Mouse (Mus musculus): ENCODE data around the gene Epb41. TPM values are rescaled to one million over a fixed set of nuclear protein-coding genes. Genes with fewer than 3 reads are reported as not detected.

Epb41 gene
- polyA plus RNA-seq, 1 experiment, result 94.1 TPM

- Histone ChIP-seq H3K4me1 (ENCODE audit: control insufficient read depth, insufficient read depth, insufficient read length) (0 out of 2 replicates have a peak, but pooled peaks cover 3% of the 10 kb centered on the region), H3K27ac (ENCODE audit: insufficient read depth, low read length) (no peak overlapping the region), H3K4me3 (ENCODE audit: extremely low read depth, insufficient read depth, insufficient read length) (no peak overlapping the region), H3K27me3 (ENCODE audit: control insufficient read depth, insufficient read depth, low read length) (no peaks in the 10 kb centered on the region), H3K36me3 (ENCODE audit: control insufficient read depth, insufficient read depth, low read length) (peaks cover 40% of the 10 kb centered on the region)
- no peak for DNase-seq (ENCODE audit: low read depth in 1 of 2, low spot score in 2 of 2)
- WGBS, result 61% methylated on average over 3 of the region's 3 CpGs
- TF ChIP-seq CTCF (IDR thresholded peaks at IDR 0.05; ENCODE audit: extremely low read depth, insufficient read depth, insufficient read length, insufficient replicate concordance), result no peak
- TF ChIP-seq POLR2A (IDR thresholded peaks at IDR 0.05; ENCODE audit: low read depth, low read length), result no peak
These were observed 184.4 kb downstream of the Epb41 start for GRCm38 (mm10) chr4:131890692-131891091.

- Histone ChIP-seq H3K4me3 (ENCODE audit: extremely low read depth, insufficient read depth, insufficient read length) (no peak overlapping the region), H3K36me3 (ENCODE audit: control insufficient read depth, insufficient read depth, low read length) (peaks cover 38% of the 10 kb centered on the region), H3K27ac (ENCODE audit: insufficient read depth, low read length) (no peak overlapping the region), H3K27me3 (ENCODE audit: control insufficient read depth, insufficient read depth, low read length) (no peaks in the 10 kb centered on the region), H3K4me1 (ENCODE audit: control insufficient read depth, insufficient read depth, insufficient read length) (0 out of 2 replicates have a peak, but pooled peaks cover 3% of the 10 kb centered on the region)
- WGBS, result 73% methylated on average over 1 of the region's 1 CpGs
- TF ChIP-seq CTCF (IDR thresholded peaks at IDR 0.05; ENCODE audit: extremely low read depth, insufficient read depth, insufficient read length, insufficient replicate concordance) (no peak), POLR2A (IDR thresholded peaks at IDR 0.05; ENCODE audit: low read depth, low read length) (no peak)
- DNase-seq (ENCODE audit: low read depth in 1 of 2, low spot score in 2 of 2), result no peak
These were observed 186.6 kb downstream of the Epb41 start for GRCm38 (mm10) chr4:131888564-131888963.

GRCm38 (mm10) chr4:131885376-131885775 is 189.7 kb downstream of the Epb41 start:
- WGBS, result 83% methylated on average over 6 of the region's 6 CpGs
- TF ChIP-seq POLR2A (IDR thresholded peaks at IDR 0.05; ENCODE audit: low read depth, low read length) (no peak), CTCF (IDR thresholded peaks at IDR 0.05; ENCODE audit: extremely low read depth, insufficient read depth, insufficient read length, insufficient replicate concordance) (no peak)
- H3K4me3 ChIP-seq (ENCODE audit: extremely low read depth, insufficient read depth, insufficient read length), result no peak overlapping the region
- no peak overlapping the region for H3K27ac ChIP-seq (ENCODE audit: insufficient read depth, low read length)
- no peaks in the 10 kb centered on the region for H3K27me3 ChIP-seq (ENCODE audit: control insufficient read depth, insufficient read depth, low read length)
- H3K4me1 ChIP-seq (ENCODE audit: control insufficient read depth, insufficient read depth, insufficient read length), result 0 out of 2 replicates have a peak, but pooled peaks cover 3% of the 10 kb centered on the region
- peaks cover 18% of the 10 kb centered on the region for H3K36me3 ChIP-seq (ENCODE audit: control insufficient read depth, insufficient read depth, low read length)
- DNase-seq (ENCODE audit: low read depth in 1 of 2, low spot score in 2 of 2), result no peak

GRCm38 (mm10) chr4:131883571-131883970 is 191.6 kb downstream of the Epb41 start:
- 86% methylated on average over 6 of the region's 6 CpGs for WGBS
- Histone ChIP-seq H3K27ac (ENCODE audit: insufficient read depth, low read length) (no peak overlapping the region), H3K27me3 (ENCODE audit: control insufficient read depth, insufficient read depth, low read length) (no peaks in the 10 kb centered on the region), H3K36me3 (ENCODE audit: control insufficient read depth, insufficient read depth, low read length) (peaks cover 17% of the 10 kb centered on the region), H3K4me1 (ENCODE audit: control insufficient read depth, insufficient read depth, insufficient read length) (peaks cover 2% of the 10 kb centered on the region), H3K4me3 (ENCODE audit: extremely low read depth, insufficient read depth, insufficient read length) (no peak overlapping the region)
- no peak for DNase-seq (ENCODE audit: low read depth in 1 of 2, low spot score in 2 of 2)
- TF ChIP-seq POLR2A (IDR thresholded peaks at IDR 0.05; ENCODE audit: low read depth, low read length), result no peak
- no peak for TF ChIP-seq CTCF (IDR thresholded peaks at IDR 0.05; ENCODE audit: extremely low read depth, insufficient read depth, insufficient read length, insufficient replicate concordance)

GRCm38 (mm10) chr4:131881306-131881705 is 193.8 kb downstream of the Epb41 start:
- no peaks in the 10 kb centered on the region for H3K27me3 ChIP-seq (ENCODE audit: control insufficient read depth, insufficient read depth, low read length)
- H3K27ac ChIP-seq (ENCODE audit: insufficient read depth, low read length), result no peak overlapping the region
- WGBS, result 75% methylated on average over 7 of the region's 7 CpGs
- TF ChIP-seq CTCF (IDR thresholded peaks at IDR 0.05; ENCODE audit: extremely low read depth, insufficient read depth, insufficient read length, insufficient replicate concordance) (no peak), POLR2A (IDR thresholded peaks at IDR 0.05; ENCODE audit: low read depth, low read length) (no peak)
- H3K36me3 ChIP-seq (ENCODE audit: control insufficient read depth, insufficient read depth, low read length), result peaks cover 15% of the 10 kb centered on the region
- H3K4me1 ChIP-seq (ENCODE audit: control insufficient read depth, insufficient read depth, insufficient read length), result peaks cover 3% of the 10 kb centered on the region
- H3K4me3 ChIP-seq (ENCODE audit: extremely low read depth, insufficient read depth, insufficient read length), result no peak overlapping the region
- DNase-seq (ENCODE audit: low read depth in 1 of 2, low spot score in 2 of 2), result no peak

GRCm38 (mm10) chr4:131879692-131880091 is 195.4 kb downstream of the Epb41 start:
- 60% methylated on average over 1 of the region's 1 CpGs for WGBS
- Histone ChIP-seq H3K4me1 (ENCODE audit: control insufficient read depth, insufficient read depth, insufficient read length) (peaks cover 8% of the 10 kb centered on the region), H3K27ac (ENCODE audit: insufficient read depth, low read length) (no peak overlapping the region), H3K36me3 (ENCODE audit: control insufficient read depth, insufficient read depth, low read length) (peaks cover 3% of the 10 kb centered on the region), H3K4me3 (ENCODE audit: extremely low read depth, insufficient read depth, insufficient read length) (no peak overlapping the region), H3K27me3 (ENCODE audit: control insufficient read depth, insufficient read depth, low read length) (no peaks in the 10 kb centered on the region)
- TF ChIP-seq POLR2A (IDR thresholded peaks at IDR 0.05; ENCODE audit: low read depth, low read length), result no peak
- no peak for TF ChIP-seq CTCF (IDR thresholded peaks at IDR 0.05; ENCODE audit: extremely low read depth, insufficient read depth, insufficient read length, insufficient replicate concordance)
- no peak for DNase-seq (ENCODE audit: low read depth in 1 of 2, low spot score in 2 of 2)

- H3K4me3 ChIP-seq (ENCODE audit: extremely low read depth, insufficient read depth, insufficient read length), result no peak overlapping the region
- H3K27ac ChIP-seq (ENCODE audit: insufficient read depth, low read length), result no peak overlapping the region
- no peaks in the 10 kb centered on the region for H3K36me3 ChIP-seq (ENCODE audit: control insufficient read depth, insufficient read depth, low read length)
- no peak for DNase-seq (ENCODE audit: low read depth in 1 of 2, low spot score in 2 of 2)
- TF ChIP-seq CTCF (IDR thresholded peaks at IDR 0.05; ENCODE audit: extremely low read depth, insufficient read depth, insufficient read length, insufficient replicate concordance) (no peak), POLR2A (IDR thresholded peaks at IDR 0.05; ENCODE audit: low read depth, low read length) (no peak)
- WGBS, result 77% methylated on average over 2 of the region's 2 CpGs
- no peaks in the 10 kb centered on the region for H3K27me3 ChIP-seq (ENCODE audit: control insufficient read depth, insufficient read depth, low read length)
- peaks cover 10% of the 10 kb centered on the region for H3K4me1 ChIP-seq (ENCODE audit: control insufficient read depth, insufficient read depth, insufficient read length)
These were observed 198.3 kb downstream of the Epb41 start for GRCm38 (mm10) chr4:131876836-131877235.
